27 mouse cellular contexts compared by ENCODE assay signal in the genomic region with DNA sequence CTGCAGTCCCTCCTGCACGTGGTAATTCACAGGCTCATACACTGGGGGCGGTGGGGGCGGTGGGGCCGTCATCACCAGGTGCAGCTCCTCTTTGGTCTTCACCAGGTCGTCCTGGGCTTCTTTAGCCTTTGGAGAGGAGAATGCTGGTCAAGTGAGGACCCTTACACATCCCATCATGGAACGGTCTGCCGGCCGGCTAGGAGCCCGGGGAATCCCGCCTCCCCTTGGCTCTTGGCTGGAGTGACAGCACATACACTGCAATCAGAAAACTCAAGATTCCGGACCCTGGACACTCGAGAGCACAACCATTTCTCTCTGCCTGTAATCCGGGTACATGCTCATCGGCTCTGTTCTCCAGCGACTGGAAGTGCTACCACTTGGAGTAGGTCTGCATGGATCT. TPM values are rescaled to one million over a fixed set of nuclear protein-coding genes. Genes with fewer than 3 reads are reported as not detected.
A peak's percentile ranks its signal among the peaks of the same experiment; 100 is the strongest.
DNase-seq lines count a peak whose midpoint lies in the region; ATAC-seq and TF ChIP-seq lines count a peak whose summit lies in the region.
"Had no signal": no experiment of that assay in that cellular context is flagged by ENCODE, and none has a peak within 500 bp of the region (broad histone marks: within the 10 kb centered on the region; RNA-seq: fewer than 3 reads in every experiment).

No protein-coding gene starts in this region.

- no peak overlapping the region for H3K4me3 ChIP-seq in forebrain, embryonic 10.5 days
- no peak overlapping the region for H3K4me3 ChIP-seq in forebrain, embryonic 16.5 days (replicated peaks; ENCODE audit: low read length)
- no peak overlapping the region for H3K4me3 ChIP-seq in intestine, embryonic 14.5 days (ENCODE audit: low read depth, low read length)
- no peak overlapping the region for H3K4me3 ChIP-seq in intestine, postnatal 0 days (ENCODE audit: low read depth, low read length)
- H3K4me3 ChIP-seq in midbrain, embryonic 10.5 days, result no peak overlapping the region
- H3K4me3 ChIP-seq in midbrain, embryonic 11.5 days (ENCODE audit: low read depth, low read length), result no peak overlapping the region
- H3K4me3 ChIP-seq: erythroblast, embryonic 14.5 days; gastrocnemius, adult 2 months; heart, adult 2 months; hindbrain, embryonic 13.5 days; layer of hippocampus, adult 2 months; left cerebral cortex, adult 2 months; limb, embryonic 13.5 days; midbrain, embryonic 13.5 days; stomach, embryonic 15.5 days had no signal

- H3K4me1 ChIP-seq in forebrain, embryonic 10.5 days, result peaks cover 81% of the 10 kb centered on the region
- peaks cover 19% of the 10 kb centered on the region for H3K4me1 ChIP-seq in forebrain, embryonic 16.5 days (replicated peaks; ENCODE audit: control insufficient read depth, insufficient read depth, low read length)
- H3K4me1 ChIP-seq in intestine, embryonic 14.5 days (replicated peaks; ENCODE audit: control insufficient read depth, insufficient read depth, low read length), result peaks cover 20% of the 10 kb centered on the region
- peaks cover 13% of the 10 kb centered on the region for H3K4me1 ChIP-seq in intestine, postnatal 0 days (replicated peaks; ENCODE audit: control insufficient read depth, insufficient read depth, low read length)
- H3K4me1 ChIP-seq in midbrain, embryonic 10.5 days, result peaks cover 66% of the 10 kb centered on the region
- H3K4me1 ChIP-seq in midbrain, embryonic 11.5 days (ENCODE audit: control insufficient read depth, insufficient read depth, low read length), result peaks cover 19% of the 10 kb centered on the region

- no peak for ATAC-seq in forebrain, embryonic 16.5 days
- ATAC-seq in intestine, embryonic 14.5 days (replicated peaks; ENCODE audit: low FRiP score, low TSS enrichment, low read depth), result no peak
- ATAC-seq in intestine, postnatal 0 days, result no peak
- no peak for ATAC-seq in midbrain, embryonic 11.5 days (ENCODE audit: low FRiP score)
- ATAC-seq: forebrain, embryonic 14.5 days; midbrain, embryonic 13.5 days had no signal

- no peaks in the 10 kb centered on the region for H3K9me3 ChIP-seq in forebrain, embryonic 10.5 days
- no peaks in the 10 kb centered on the region for H3K9me3 ChIP-seq in forebrain, embryonic 16.5 days (ENCODE audit: control insufficient read depth, low read length)
- H3K9me3 ChIP-seq in intestine, embryonic 14.5 days (ENCODE audit: control insufficient read depth, low read length), result no peaks in the 10 kb centered on the region
- H3K9me3 ChIP-seq in intestine, postnatal 0 days (ENCODE audit: control insufficient read depth), result no peaks in the 10 kb centered on the region
- no peaks in the 10 kb centered on the region for H3K9me3 ChIP-seq in midbrain, embryonic 10.5 days (replicated peaks)
- no peaks in the 10 kb centered on the region for H3K9me3 ChIP-seq in midbrain, embryonic 11.5 days (ENCODE audit: control insufficient read depth, low read length)
- H3K9me3 ChIP-seq: hindbrain, embryonic 13.5 days; limb, embryonic 13.5 days; midbrain, embryonic 13.5 days; stomach, embryonic 15.5 days had no signal

- H3K36me3 ChIP-seq in forebrain, embryonic 10.5 days (replicated peaks), result peaks cover 73% of the 10 kb centered on the region
- peaks cover 6% of the 10 kb centered on the region for H3K36me3 ChIP-seq in forebrain, embryonic 16.5 days (ENCODE audit: control insufficient read depth, insufficient read depth)
- peaks cover 36% of the 10 kb centered on the region for H3K36me3 ChIP-seq in intestine, embryonic 14.5 days (ENCODE audit: control insufficient read depth, insufficient read depth, low read length)
- peaks cover 69% of the 10 kb centered on the region for H3K36me3 ChIP-seq in intestine, postnatal 0 days (ENCODE audit: control insufficient read depth, insufficient read depth)
- H3K36me3 ChIP-seq in midbrain, embryonic 10.5 days, result peaks cover 46% of the 10 kb centered on the region
- H3K36me3 ChIP-seq in midbrain, embryonic 11.5 days (ENCODE audit: control insufficient read depth, insufficient read depth, low read length), result peaks cover 4% of the 10 kb centered on the region; the same call in 1 of the 2 replicates

- 0 out of 2 replicates have a peak, but pooled peaks cover 4% of the 10 kb centered on the region for H3K27me3 ChIP-seq in forebrain, embryonic 10.5 days (ENCODE audit: poor library complexity, severe bottlenecking)
- no peaks in the 10 kb centered on the region for H3K27me3 ChIP-seq in forebrain, embryonic 16.5 days (replicated peaks; ENCODE audit: control insufficient read depth, insufficient read depth, low read length)
- no peaks in the 10 kb centered on the region for H3K27me3 ChIP-seq in intestine, embryonic 14.5 days (replicated peaks; ENCODE audit: control insufficient read depth, insufficient read depth, low read length)
- H3K27me3 ChIP-seq in intestine, postnatal 0 days (replicated peaks; ENCODE audit: control insufficient read depth, insufficient read depth, low read length), result no peaks in the 10 kb centered on the region
- no peaks in the 10 kb centered on the region; the same call in 1 of the 2 replicates for H3K27me3 ChIP-seq in midbrain, embryonic 10.5 days (ENCODE audit: low read depth, poor library complexity, severe bottlenecking)
- H3K27me3 ChIP-seq in midbrain, embryonic 11.5 days (ENCODE audit: control insufficient read depth, insufficient read depth, low read length), result no peaks in the 10 kb centered on the region; the same call in 1 of the 2 replicates
- H3K27me3 ChIP-seq: hindbrain, embryonic 13.5 days; limb, embryonic 13.5 days; stomach, embryonic 15.5 days had no signal

- H3K27ac ChIP-seq in forebrain, embryonic 10.5 days, result peak overlapping the region; percentile 74
- H3K27ac ChIP-seq in forebrain, embryonic 16.5 days (ENCODE audit: low read length), result no peak overlapping the region
- H3K27ac ChIP-seq in intestine, embryonic 14.5 days (ENCODE audit: low read depth), result no peak overlapping the region
- no peak overlapping the region for H3K27ac ChIP-seq in intestine, postnatal 0 days (ENCODE audit: low read depth, low read length)
- peak overlapping the region; percentile 77 for H3K27ac ChIP-seq in midbrain, embryonic 10.5 days (replicated peaks)
- no peak overlapping the region for H3K27ac ChIP-seq in midbrain, embryonic 11.5 days (ENCODE audit: low read depth, low read length)
- H3K27ac ChIP-seq: gastrocnemius, adult 2 months; heart, adult 2 months; layer of hippocampus, adult 2 months; left cerebral cortex, adult 2 months; limb, embryonic 13.5 days; liver, embryonic 14.5 days; midbrain, embryonic 13.5 days; stomach, embryonic 15.5 days had no signal

- peak; percentile 13 for DNase-seq in forebrain, embryonic 10.5 days (ENCODE audit: extremely low spot score, low spot score)
- peak; percentile 49 for DNase-seq in intestine, embryonic 14.5 days (ENCODE audit: low spot score)
- no peak for DNase-seq in midbrain, embryonic 10.5 days (ENCODE audit: low spot score)
- DNase-seq in midbrain, embryonic 11.5 days (ENCODE audit: low spot score, missing footprints), result no peak
- DNase-seq in urinary bladder, postnatal 25 days (ENCODE audit: low spot score), result peak; percentile 2
- DNase-seq in urinary bladder, postnatal 36 days (ENCODE audit: low spot score in 2 of 2), result no peak
- DNase-seq: adrenal gland, postnatal 14 days; cerebellum, adult 18-20 months; cerebellum, postnatal 10 days; gastrocnemius, adult 2 months; gastrocnemius, postnatal 36 days; heart, adult 2 months; lung, embryonic 14.5 days; lung, postnatal 36 days; right cerebral cortex, postnatal 25 days; thymus, adult 18-20 months had no signal

- H3K9ac ChIP-seq in forebrain, embryonic 16.5 days (replicated peaks; ENCODE audit: low read depth, low read length), result no peak overlapping the region
- no peak overlapping the region for H3K9ac ChIP-seq in intestine, embryonic 14.5 days (ENCODE audit: low read length)
- H3K9ac ChIP-seq in intestine, postnatal 0 days (ENCODE audit: low read depth, low read length), result no peak overlapping the region
- H3K9ac ChIP-seq in midbrain, embryonic 11.5 days (ENCODE audit: low read length), result no peak overlapping the region
- H3K9ac ChIP-seq: hindbrain, embryonic 13.5 days; limb, embryonic 13.5 days; liver, embryonic 14.5 days; lung, embryonic 14.5 days; midbrain, embryonic 13.5 days; stomach, embryonic 15.5 days had no signal

- 94% methylated on average over 15 of the region's 15 CpGs for WGBS in forebrain, embryonic 10.5 days
- WGBS in forebrain, embryonic 16.5 days, result 93% methylated on average over 15 of the region's 15 CpGs
- WGBS in intestine, embryonic 14.5 days, result 93% methylated on average over 15 of the region's 15 CpGs
- WGBS in intestine, postnatal 0 days, result 90% methylated on average over 15 of the region's 15 CpGs
- 93% methylated on average over 15 of the region's 15 CpGs for WGBS in midbrain, embryonic 10.5 days
- WGBS in midbrain, embryonic 11.5 days, result 94% methylated on average over 15 of the region's 15 CpGs

- no peak for TF ChIP-seq CTCF in intestine, postnatal 0 days (IDR thresholded peaks at IDR 0.05; ENCODE audit: low read depth)

- no peak overlapping the region for H3K4me2 ChIP-seq in forebrain, embryonic 16.5 days (ENCODE audit: low read length)
- H3K4me2 ChIP-seq in intestine, embryonic 14.5 days (ENCODE audit: low read length), result no peak overlapping the region
- no peak overlapping the region for H3K4me2 ChIP-seq in intestine, postnatal 0 days (replicated peaks; ENCODE audit: low read depth)
- no peak overlapping the region for H3K4me2 ChIP-seq in midbrain, embryonic 11.5 days
- H3K4me2 ChIP-seq: hindbrain, embryonic 13.5 days; limb, embryonic 13.5 days; lung, embryonic 14.5 days; midbrain, embryonic 13.5 days; stomach, embryonic 15.5 days had no signal

RNA-seq across cellular contexts. Expression of gene Ezr, which starts 42.8 kb away (rescaled TPM):
- polyA plus RNA-seq in forebrain, embryonic 10.5 days (2016; fragmentation: Nextera tagmentation; extraction: Ambion mirVana), result 103 and 116 TPM in 2 replicates
- 100 and 127 TPM in 2 replicates for polyA plus RNA-seq in forebrain, embryonic 16.5 days (2015; fragmentation: Nextera tagmentation; extraction: Ambion mirVana)
- polyA plus RNA-seq in intestine, embryonic 14.5 days (2014; fragmentation: Nextera tagmentation; extraction: Ambion mirVana), result 159 and 176 TPM in 2 replicates
- 342 and 379 TPM in 2 replicates for polyA plus RNA-seq in intestine, postnatal 0 days (2015; fragmentation: Nextera tagmentation; extraction: Ambion mirVana)
- 54.9 and 56.7 TPM in 2 replicates for polyA plus RNA-seq in midbrain, embryonic 10.5 days (2016; fragmentation: Nextera tagmentation; extraction: Ambion mirVana)
- 47.0 and 51.0 TPM in 2 replicates for polyA plus RNA-seq in midbrain, embryonic 11.5 days (2014; fragmentation: Nextera tagmentation; extraction: Ambion mirVana)

Comparison
In these comparisons a context has a peak if more than half of its experiments do, and no peak if none do; other contexts are left out.
1. DNase-seq: peak in forebrain, embryonic 10.5 days (single experiment), intestine, embryonic 14.5 days (single experiment) and urinary bladder, postnatal 25 days (single experiment); none in midbrain, embryonic 10.5 days (single experiment), midbrain, embryonic 11.5 days (single experiment) and urinary bladder, postnatal 36 days (0 of 2).
2. H3K27ac ChIP-seq: peak in forebrain, embryonic 10.5 days (single experiment) and midbrain, embryonic 10.5 days (single experiment); none in forebrain, embryonic 16.5 days (single experiment), intestine, embryonic 14.5 days (single experiment), intestine, postnatal 0 days (single experiment) and midbrain, embryonic 11.5 days (single experiment).